Mouse (Mus musculus) cortical plate, adult 2 months (tissue): ENCODE data around the gene Whrn.

Experiments
- CTCF ChIP-seq: fragments of 200-500 bp; IDR thresholded peaks from 2 replicates; pipeline ENCODE4 v1.5.1; 2011; ENCODE audit warnings: mild to moderate bottlenecking, control low read depth, low read length; ENCODE audit not compliant: insufficient read depth; ENCODE audit errors: extremely low read depth
- POLR2A ChIP-seq: fragments of 200-500 bp; IDR thresholded peaks from 2 replicates; pipeline ENCODE4 v1.6.1; 2011; ENCODE audit warnings: mild to moderate bottlenecking, low read length, control low read depth; ENCODE audit not compliant: insufficient read depth; ENCODE audit errors: extremely low read depth

- no peak for TF ChIP-seq POLR2A
- no peak for TF ChIP-seq CTCF
Observed at GRCm38 (mm10) chr4:63521813-63522419, 26.1 kb upstream of the Whrn start.
